Mouse (Mus musculus) layer of hippocampus, postnatal 10 days (tissue): ENCODE measurements around the gene Vegfd. TPM values are rescaled to one million over a fixed set of nuclear protein-coding genes. Genes with fewer than 3 reads are reported as not detected.

Experiments used
- total RNA-seq, 2 experiments: library from RNA; stranded (reverse); gene quantifications; 2 replicates each; pipeline ENCODE4 v1.2.3; 2021

Vegfd gene
- total RNA-seq, 2 experiments from 2014 or later: 2.2 to 2.8 TPM

Other genes starting within 250 kb of the Vegfd start
- gene Ace2, start 234.0 kb upstream of the Vegfd start, total RNA-seq: 1 to 10 TPM in 1 of 2 experiments, under 1 TPM in 1; 0.87 to 1.1 TPM
- 1 to 10 TPM in 1 of 2 experiments, under 1 TPM in 1; 0.80 to 1.1 TPM for gene Bmx, start 115.2 kb upstream of the Vegfd start, total RNA-seq
- gene Pir, start 104.0 kb upstream of the Vegfd start, total RNA-seq: 1 to 10 TPM; 3.9 to 4.4 TPM
- gene Piga, start 46.4 kb downstream of the Vegfd start, total RNA-seq: 1 to 10 TPM; 5.3 to 6.0 TPM
- under 1 TPM; 0.30 to 0.47 TPM for gene Asb11, start 63.6 kb downstream of the Vegfd start, total RNA-seq
- gene Asb9, start 132.9 kb downstream of the Vegfd start, total RNA-seq: not detected